Mouse (Mus musculus) monocyte, adult 2 months (primary cell): ENCODE data around the gene Agrn.

Source experiments
- DNase-seq, 2 experiments: peaks; one replicate each; pipeline ENCODE4 v3.0.0; 2022; ENCODE audit warnings: low spot score in 2 of 2, low read depth in 1 of 2

Gene Agrn

DNA sequence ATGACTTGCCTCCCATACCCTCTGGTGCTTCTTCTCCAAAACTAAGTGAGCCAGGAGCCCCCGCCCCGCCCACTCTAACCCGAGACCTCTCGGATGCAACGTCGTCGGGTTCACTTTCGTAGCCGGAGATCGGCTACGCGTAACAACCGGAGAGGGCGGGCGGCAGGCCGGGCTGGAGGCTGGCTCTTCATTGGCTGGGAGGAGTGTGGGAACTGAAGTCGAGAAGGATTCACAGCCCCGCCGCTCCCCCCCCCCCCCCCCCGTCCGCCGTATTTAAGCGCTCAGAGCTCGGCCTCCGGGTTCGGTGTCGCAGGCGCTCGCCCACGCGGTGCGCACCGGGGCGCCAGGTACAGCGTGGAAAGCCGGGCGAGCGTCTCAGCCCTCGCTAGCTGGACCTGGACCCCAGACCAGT, 5.7 kb upstream of the Agrn start, which contains the start of gene AW011738:
Gene AW011738, plus strand, starts transcription at position 304 of the 412 bp plus-strand sequence.
- DNase-seq, result peak in 1 of 2 experiments; percentile 58

DNA sequence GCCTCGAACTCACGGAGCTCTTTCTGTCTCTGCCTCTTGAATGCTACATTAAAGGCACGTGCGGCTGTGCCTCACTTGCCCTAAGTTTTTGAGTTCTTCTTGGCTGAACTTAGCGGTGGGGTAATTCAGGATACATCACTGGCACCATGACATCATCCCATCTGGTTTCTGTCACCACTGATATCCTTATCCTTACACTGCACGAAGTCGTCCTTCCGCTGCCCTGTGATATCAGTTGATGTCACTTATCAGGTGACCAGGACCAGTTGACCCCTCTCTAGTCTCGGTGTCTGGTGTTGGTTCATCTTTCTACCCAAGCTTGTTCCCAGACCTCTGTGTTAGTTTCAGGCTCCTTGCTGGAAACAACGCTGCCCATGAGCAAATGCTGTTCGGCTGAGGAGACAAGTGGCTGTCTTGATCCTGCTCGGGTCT, 5.2 kb upstream of the Agrn start:
- no peak for DNase-seq

GRCm38 (mm10) chr4:156200623-156201475, 3.6 kb upstream of the Agrn start, which contains the start of gene Isg15:
TSS of gene Isg15 (minus strand) at chr4:156200818.
- no peak for DNase-seq

- DNase-seq, result peak; percentile 73 to 87
Observed at GRCm38 (mm10) chr4:156197829-156198205, 529 bp upstream of the Agrn start.

- no peak for DNase-seq
Observed at GRCm38 (mm10) chr4:156195927-156196870, 1.1 kb downstream of the Agrn start.

DNA sequence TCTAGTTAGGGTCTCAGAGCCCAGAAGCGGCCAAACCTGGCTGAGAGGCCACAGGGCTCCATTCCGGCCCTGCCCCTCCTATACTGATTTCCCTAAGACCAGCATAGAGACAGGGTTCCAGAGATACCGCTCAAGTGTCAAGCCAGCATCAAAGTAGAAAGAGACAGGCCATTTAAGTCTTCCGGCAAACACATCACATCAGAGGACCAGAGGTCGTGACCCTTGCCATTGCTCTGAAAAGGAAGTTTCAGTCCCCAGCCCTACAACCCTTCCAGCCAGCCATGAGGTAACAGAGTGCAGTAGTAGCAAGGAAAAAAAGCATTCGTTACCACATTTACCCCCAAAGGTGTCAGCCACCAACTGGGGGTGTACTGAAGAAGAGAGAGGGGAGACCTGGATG, 2.9 kb downstream of the Agrn start:
- DNase-seq, result no peak

- no peak for DNase-seq
Observed at GRCm38 (mm10) chr4:156193906-156194305, 3.4 kb downstream of the Agrn start.

DNA sequence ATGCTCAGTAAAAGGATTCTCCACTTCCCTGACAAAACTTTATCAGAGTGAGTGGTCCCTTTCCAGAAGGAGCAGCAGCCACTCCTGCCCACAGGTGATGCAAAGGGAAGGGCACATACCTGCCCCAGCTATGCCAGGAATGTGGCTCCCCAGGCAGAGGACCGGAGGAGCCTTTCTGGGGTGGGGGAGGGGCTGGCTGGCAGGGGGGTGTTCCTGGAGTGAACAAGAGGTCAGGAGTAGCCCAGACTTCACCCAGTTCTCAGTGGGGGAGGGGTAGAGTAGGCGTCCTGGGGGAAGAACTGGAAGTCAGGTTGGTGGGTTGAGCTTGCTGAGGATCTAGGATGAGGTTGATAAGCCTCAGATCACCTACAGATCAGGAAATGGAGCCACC, 4.1 kb downstream of the Agrn start:
- DNase-seq, result no peak

GRCm38 (mm10) chr4:156192421-156193199, 4.7 kb downstream of the Agrn start:
- no peak for DNase-seq

DNA sequence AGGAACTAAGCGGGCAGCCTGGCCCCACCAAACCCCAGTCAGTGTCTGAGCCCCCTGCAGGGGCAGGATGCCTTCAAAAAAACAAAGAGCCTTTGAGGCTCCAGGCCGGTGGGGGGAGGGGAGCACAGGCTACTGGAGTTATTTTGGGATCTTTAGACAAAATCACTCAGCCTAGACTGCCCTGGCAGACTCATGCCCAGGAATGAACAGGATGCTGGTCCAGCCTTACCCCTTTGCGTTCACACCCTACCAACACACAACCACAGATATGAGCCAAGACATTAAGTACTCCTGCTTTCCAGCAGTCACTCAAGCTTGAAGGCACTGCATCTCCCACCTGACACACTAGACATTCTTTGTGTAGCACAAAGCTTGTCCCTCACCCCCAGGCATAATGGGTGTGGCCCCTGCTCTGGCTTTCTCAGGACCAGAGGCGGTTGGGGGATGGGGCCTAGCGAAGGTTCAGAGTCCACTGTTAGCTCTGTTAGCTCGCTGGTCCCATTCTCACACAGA, 8.4 kb downstream of the Agrn start:
- no peak for DNase-seq

DNA sequence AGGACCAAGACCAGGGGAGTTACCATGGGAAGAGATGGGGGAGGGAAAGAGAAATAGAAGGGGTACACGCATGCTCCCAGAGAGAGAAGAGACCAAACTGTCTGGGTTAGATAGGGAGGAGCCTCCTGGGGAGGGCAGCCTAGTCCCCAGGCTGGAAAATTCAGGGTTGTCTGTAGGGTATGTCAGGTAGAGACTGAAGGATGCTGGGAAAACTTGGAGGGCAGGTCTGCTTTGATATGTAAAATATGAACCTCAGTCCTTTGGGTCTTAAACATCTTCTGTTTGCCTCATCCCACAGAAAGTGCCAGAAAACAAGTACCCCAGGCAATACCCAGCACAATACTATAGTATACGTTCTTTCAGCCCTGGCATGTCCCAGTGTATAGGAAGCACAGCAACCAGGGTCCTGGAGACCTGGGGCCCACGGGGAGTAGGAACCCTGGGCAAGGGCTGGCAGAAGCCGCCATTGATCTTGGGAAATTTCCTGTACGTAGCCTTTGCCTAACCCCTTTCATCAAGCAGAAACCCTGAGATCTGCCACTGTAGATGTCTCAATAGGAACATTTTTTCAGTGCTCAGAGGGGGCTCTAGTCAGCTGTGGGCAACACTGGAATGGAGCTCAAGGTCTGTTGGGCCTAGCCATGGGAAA, 9.0 kb downstream of the Agrn start:
- no peak for DNase-seq

DNA sequence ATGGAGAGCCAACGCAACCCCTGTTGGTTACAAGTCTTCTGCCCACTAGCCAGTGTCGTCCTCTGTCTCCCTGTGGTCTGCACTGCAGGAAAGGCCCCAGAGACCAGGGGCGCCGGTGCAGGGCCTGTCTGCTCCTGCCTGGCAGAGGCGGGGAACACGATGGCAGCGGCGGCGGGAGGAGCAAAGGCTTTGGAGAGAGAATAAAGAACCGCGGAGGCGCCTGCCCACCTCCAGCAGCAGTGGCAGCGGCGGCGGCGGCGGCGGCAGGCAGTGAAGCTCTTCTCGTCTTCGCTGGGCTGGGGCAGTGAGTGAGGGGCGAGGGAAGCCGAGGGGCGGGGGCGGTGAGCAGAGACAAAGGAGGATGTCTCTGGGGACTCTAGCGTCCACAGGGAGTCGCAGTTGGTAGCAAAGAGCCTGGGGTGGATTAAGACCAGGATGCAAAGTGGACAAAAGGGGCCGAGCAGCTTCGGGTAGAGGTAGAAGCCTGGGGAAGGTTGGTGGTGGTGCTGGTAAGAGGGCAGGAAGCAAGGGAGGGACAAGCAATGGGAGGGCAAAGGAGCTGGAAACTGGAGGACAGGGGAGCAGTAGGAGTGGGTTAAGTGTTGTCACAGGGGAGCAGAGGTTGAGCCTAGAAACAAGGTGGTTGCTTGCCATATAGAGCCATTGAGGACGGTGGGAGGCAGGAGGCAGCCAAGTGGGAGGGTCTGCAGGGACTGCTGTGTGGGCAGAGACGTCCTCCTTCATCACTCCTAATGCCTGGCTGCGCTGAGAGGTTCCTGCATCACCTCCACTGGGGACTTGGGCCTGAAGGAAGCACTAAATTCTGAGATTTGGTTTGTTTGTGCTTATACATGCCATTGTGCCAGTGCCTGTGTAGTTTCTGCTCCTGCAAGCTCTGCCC, 11.1 kb downstream of the Agrn start:
- DNase-seq, result no peak

- no peak for DNase-seq
Observed at GRCm38 (mm10) chr4:156185456-156185949, 11.8 kb downstream of the Agrn start.

DNA sequence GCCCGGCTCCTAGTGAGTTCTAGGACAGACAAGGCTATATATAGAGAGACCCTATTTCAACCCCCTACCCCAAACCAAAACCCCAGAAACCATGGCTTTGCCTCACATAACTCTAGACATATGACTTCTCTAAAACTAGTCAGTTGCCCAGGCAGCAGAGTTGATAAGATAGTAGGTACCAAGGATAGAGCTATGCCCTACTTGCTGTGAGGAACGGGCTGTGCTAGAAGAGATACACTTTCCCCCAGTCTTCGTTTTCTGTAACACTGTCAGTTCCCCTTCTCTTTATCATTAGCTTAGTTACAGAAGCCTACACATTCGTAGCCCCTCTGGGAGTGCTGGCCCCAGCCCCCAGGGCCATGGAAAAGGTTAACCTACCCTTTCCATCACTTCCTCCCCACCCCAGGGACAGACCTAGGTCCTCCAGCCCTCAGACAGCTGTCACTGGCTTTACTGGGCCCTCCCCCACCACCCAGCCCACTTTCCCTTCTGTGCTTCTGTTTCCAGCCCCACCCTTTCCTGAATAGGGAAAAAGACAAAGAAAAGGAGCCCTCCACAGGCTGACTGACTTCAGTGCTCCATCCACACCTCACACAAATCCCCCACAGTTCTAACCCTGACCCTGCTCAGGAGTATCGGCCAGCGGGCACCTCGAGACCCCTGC, 12.9 kb downstream of the Agrn start:
- no peak for DNase-seq

DNA sequence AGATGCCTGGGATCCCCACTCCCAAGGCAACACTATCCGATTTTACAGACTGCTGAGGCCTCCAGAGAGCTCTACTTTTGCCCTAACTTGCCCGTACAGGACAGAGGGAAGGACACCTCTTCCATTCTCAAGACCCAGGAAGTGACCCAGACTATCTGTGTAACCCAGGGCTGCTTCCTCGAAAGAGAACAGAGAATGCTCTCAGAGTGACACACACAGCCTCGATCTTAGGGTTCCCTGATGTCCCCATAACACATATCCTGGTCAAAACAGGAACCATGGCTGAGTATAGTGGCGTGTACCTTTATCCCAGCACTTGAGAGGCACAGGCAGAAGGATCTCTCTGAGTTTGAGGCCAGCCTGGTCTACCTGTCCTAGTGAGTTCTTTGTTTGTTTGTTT, 13.5 kb downstream of the Agrn start:
- DNase-seq, result no peak

GRCm38 (mm10) chr4:156177630-156178029, 19.7 kb downstream of the Agrn start:
- no peak for DNase-seq

- no peak for DNase-seq
Observed at GRCm38 (mm10) chr4:156171828-156172227, 25.5 kb downstream of the Agrn start.

GRCm38 (mm10) chr4:156169129-156169528, 28.2 kb downstream of the Agrn start:
- DNase-seq, result no peak

- DNase-seq, result no peak
Observed at GRCm38 (mm10) chr4:156168611-156169010, 28.7 kb downstream of the Agrn start.
